Mouse (Mus musculus): ENCODE measurements around the gene Serinc5. TPM values are rescaled to one million over a fixed set of nuclear protein-coding genes. Genes with fewer than 3 reads are reported as not detected.

Gene Serinc5
- total RNA-seq, 4 experiments from 2014 or later = 64.2 to 73.9 (median 70.0) TPM

DNA sequence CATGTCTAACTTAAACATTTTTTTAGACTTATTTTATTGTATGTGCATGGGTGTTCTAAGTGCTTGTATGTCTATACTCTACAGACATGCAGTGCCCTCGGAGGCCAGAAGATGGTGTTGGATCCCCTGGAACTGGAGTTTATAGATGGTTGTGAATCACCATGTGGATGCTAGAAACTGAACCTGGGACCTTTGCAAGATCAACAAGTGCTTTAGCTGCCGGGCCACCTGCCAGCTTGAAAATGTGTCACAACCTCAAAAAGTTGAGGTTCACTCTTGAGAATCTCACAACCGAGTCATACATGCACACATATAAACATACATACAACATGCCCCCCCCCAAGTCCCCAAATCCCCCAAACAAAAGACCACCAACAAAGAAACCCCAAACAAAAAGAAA lies 129.0 kb downstream of the Serinc5 start:
- no peak for DNase-seq (ENCODE audit: low spot score in 2 of 2)

GRCm38 (mm10) chr13:92740671-92741270 lies 129.9 kb downstream of the Serinc5 start:
- DNase-seq (ENCODE audit: low spot score in 2 of 2) = peak in 1 of 2 experiments; percentile 64

DNA sequence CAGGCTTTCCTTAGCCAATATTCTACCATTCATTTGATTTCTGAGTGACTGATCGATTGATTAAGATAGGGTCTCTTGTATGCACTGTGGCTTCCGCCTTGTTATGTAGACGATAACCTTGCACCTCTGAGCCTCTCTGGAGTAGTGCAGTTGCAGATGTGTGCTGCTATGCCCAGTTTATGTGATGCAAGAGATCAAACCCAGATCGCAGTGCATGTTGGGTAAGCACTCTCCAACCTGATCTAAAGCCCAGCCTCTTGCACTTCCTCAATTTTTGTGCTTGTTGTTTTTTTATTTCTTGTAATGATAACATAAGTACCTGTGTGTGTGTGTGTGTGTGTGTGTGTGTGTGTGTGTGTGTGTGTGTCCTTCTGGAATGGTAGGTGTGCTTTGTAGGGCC lies 132.0 kb downstream of the Serinc5 start:
- DNase-seq (ENCODE audit: low spot score in 2 of 2) = no peak

- no peak for DNase-seq (ENCODE audit: low spot score in 2 of 2)
Observed at GRCm38 (mm10) chr13:92743337-92743736, 132.4 kb downstream of the Serinc5 start.

- peak; percentile 74 to 77 for DNase-seq (ENCODE audit: low spot score in 2 of 2)
Observed at GRCm38 (mm10) chr13:92750976-92751518, 140.2 kb downstream of the Serinc5 start.

DNA sequence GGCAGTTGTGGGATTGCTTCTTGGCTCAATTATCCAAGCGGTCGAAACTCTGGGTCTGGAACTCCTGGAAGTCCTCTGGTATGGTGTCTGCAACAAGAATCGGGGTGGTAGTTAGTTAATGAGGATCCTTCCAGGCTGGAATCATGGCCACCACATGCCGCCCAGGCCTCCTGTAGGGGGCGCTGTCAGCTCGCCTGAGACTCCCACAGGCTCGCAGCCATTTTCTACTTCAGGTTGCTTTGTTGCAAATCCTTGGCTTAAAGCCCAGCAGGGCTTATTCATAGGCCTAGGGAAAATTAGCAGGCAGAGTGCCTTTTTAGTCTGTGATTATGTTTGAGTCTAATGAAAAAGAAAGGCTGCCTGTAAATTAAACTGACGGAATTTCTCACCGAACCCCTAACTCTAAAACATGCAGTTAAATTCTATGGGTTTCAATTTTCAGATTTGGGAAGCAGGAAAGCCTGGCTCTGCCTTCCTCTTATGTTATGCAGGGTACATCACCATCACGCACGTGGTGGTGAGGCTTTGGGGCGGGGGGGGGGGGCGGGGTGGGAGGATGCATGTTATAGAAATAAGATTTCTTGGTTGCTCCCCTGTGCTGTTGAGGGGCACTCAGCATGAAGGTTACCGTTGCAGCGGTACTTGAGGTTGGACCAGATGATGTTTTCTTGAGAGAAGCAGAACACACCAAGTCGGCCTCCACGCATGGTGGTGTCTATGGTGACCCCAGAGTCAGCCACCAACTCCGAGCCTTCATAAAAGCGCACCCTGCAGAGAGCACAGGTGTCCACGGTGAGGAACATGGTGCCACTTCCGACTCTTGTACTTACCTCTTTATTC lies 141.1 kb downstream of the Serinc5 start:
- DNase-seq (ENCODE audit: low spot score in 2 of 2) = peak; percentile 93 to 97

- DNase-seq (ENCODE audit: low spot score in 2 of 2) = no peak
Observed at GRCm38 (mm10) chr13:92753676-92754075, 142.8 kb downstream of the Serinc5 start.

DNA sequence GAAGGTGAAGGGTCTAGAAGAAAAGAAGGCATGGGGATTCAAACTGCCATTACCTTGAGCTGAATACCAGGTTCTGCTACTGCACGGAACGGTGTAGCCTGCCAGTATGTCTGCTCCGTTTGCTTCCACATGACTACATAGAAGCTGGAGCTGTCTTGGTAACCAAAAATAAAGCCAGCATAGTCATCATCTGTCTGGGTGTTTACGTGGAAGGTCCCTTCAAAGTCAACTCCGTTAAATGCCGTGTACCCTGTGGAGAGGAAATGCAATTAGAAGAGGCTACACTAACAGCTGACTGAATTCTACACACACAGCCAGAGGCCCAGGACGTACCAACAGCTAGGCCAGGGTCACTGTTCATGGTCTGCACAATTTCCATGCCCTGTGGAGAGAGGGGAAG lies 144.1 kb downstream of the Serinc5 start:
- DNase-seq (ENCODE audit: low spot score in 2 of 2) = no peak

GRCm38 (mm10) chr13:92757972-92758585 lies 147.2 kb downstream of the Serinc5 start:
- no peak for DNase-seq (ENCODE audit: low spot score in 2 of 2)

- no peak for DNase-seq (ENCODE audit: low spot score in 2 of 2)
Observed at GRCm38 (mm10) chr13:92759096-92759495, 148.2 kb downstream of the Serinc5 start.

GRCm38 (mm10) chr13:92760519-92760918 lies 149.6 kb downstream of the Serinc5 start:
- DNase-seq (ENCODE audit: low spot score in 2 of 2) = peak; percentile 60 to 67

Other genes with a start within 250 kb of the Serinc5 start
- 10 to 100 TPM; 14.4 to 17.8 (median 16.3) TPM for gene Ankrd34b, start 185.2 kb upstream of the Serinc5 start, total RNA-seq (2022)
- gene Fam151b, start 127.1 kb upstream of the Serinc5 start, total RNA-seq (2022) = 10 to 100 TPM in 2 of 4 experiments, 1 to 10 TPM in 2; 7.9 to 11.3 (median 10.4) TPM
- gene Zfyve16, start 80.2 kb upstream of the Serinc5 start, total RNA-seq (2022) = 10 to 100 TPM; 17.6 to 21.0 (median 19.3) TPM
- not detected for gene Spz1, start 34.9 kb upstream of the Serinc5 start, total RNA-seq (2022)
- gene Thbs4, start 183.7 kb downstream of the Serinc5 start, total RNA-seq (2022) = 10 to 100 TPM; 16.2 to 32.8 (median 25.5) TPM
- 10 to 100 TPM; 28.4 to 37.1 (median 35.2) TPM for gene Mtx3, start 233.7 kb downstream of the Serinc5 start, total RNA-seq (2022)

Data from layer of hippocampus, adult 8-10 months (tissue).